Mouse (Mus musculus) cerebellum, adult (tissue): ENCODE measurements around the gene A430005L14Rik.
"Not testable (repeated sequence)": the region's sequence is repeated elsewhere in the genome, so short reads cannot be mapped to it uniquely, and the experiment has no call there.

ENCODE experiments used
- ATAC-seq: cut with Nextera tagmentation; 2 replicates; pipeline ENCODE4 v1.9.2; 2017; ENCODE audit warnings: mild to moderate bottlenecking, moderate library complexity, mixed read lengths; ENCODE audit not compliant: insufficient number of reproducible peaks, low FRiP score, low TSS enrichment

The A430005L14Rik gene

DNA sequence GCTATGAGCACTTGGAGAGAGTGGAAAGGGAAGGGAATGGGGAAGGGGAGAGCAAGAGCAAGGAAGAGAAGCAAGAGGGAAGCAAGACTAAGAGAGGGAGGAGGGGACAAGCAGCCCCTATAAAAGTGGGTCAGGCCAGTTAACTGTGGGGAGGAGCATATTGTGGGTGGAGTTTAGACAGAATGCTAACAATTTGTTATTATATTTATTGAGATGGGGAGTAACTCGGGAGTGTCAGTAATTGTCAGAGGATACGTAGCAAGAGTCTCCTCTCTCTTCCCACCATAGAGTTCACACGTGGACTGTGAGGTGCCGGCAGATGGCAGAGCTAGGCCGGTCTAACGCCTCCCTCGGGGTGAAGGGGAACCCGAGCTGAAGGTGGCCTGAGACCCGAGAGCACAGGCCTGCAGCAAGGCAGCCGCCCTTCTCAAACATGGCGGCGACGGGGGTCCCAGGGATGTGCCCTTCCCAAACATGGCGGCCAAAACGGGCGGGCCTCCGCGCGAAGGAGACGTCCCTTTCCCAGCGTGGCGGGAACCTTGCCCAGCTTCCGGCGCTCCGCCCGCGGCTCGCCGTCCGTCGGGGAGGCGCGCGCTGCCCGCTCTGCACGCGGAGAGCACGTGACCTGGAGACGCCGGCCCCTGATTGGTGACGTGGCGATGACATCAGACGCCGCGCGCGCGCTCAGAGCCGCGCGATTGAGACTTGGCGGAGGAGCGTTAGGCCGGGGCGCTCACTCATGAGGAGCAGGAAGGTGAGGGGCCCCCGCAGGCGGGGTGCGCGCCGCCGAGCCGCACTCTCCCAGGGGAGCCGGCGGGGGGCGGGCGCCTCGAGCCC, at the start of gene A430005L14Rik:
Gene A430005L14Rik (plus strand): TSS at position 669 of the 837 bp plus-strand sequence.
- ATAC-seq = peak; percentile 87

- ATAC-seq = no peak
These were observed 49.5 kb upstream of the A430005L14Rik start for GRCm38 (mm10) chr4:153907573-153907972.

DNA sequence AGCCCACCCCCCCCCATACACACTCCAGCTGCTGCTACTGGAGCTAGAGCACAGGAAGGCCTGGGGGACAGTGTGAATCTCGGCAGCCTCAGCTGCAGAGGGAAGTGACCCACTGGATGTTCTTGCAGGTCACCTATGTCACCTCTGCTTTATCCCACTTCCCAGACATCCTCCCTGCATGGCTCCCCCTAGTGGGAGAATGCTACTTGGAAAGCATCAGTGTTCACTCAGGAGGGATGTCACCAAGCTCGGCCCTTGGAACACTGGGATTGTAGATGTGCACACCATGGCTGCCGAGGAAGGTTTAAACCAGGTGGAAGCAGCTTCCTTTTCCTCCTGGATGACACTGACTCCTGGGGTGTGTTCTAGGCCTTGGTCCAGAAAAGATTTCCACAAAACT, 43.4 kb upstream of the A430005L14Rik start:
- no peak for ATAC-seq

DNA sequence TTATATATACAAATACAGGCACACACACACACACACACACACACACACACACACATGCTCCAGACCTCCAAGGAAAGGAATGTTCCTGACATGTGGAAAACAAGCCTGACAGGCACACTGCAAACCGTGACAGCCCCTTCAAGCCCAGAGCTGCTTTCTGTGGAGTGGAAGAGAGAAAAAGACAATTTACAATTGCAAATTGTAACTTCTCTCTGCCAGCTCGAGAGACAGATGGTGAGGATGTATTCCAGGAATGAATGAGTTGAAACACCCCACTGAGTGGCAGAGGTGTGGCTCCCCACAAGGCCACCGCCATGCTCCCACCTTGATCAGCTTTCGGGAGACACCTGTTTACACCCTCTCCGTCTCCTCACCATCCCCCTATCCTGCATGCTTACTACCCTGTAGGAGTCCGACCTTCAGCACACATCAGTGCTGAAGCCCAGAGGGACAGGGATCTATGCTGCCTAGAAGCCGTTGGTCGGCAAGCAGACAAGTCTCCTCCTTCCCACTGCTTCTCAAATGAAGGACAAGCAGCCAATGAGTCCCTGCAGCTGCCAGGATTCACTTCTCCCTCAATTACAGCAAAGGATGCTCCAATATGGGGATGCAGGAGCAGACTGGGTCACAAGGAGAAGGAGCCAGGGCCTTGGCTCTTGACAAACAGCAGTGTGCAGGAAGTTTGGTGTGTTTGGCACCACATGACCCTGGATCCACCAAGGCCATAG, 39.1 kb upstream of the A430005L14Rik start:
- ATAC-seq = no peak

DNA sequence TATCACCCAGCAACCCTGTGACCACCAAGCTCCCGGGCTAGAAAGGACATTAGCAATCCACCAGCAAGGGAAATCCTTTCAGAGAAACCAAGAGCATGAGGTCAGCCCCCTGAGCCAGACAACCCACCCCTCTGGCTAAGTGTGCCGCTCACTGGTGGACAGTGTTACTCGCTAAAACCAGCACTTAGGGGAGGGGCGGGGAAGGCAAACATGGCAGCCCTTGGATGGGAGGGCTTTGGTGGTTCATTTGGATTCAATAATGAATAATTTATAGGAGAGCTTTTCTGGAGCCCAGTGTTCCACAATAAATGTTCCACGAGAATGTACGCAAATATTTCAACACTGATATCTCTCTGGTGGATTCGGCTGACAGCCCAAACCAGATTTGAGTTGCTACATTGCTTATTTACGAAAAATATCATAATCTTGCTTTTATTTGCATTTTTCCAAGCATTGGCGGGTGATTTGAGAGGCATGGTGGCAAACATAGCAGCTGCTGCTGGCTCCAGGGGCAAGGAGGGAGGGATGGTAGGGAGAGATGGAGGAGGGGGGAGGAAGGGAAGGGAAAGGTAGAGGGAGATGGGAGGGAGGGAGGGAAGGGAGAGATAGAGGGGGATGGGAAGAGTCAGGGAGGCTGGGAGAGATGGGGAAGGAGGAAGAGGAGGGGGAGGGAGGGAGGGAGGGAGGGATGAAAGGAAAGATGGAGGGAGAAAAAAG, 36.4 kb upstream of the A430005L14Rik start:
- no peak for ATAC-seq

- ATAC-seq = not testable (repeated sequence)
These were observed 34.9 kb upstream of the A430005L14Rik start for GRCm38 (mm10) chr4:153922090-153922489.

DNA sequence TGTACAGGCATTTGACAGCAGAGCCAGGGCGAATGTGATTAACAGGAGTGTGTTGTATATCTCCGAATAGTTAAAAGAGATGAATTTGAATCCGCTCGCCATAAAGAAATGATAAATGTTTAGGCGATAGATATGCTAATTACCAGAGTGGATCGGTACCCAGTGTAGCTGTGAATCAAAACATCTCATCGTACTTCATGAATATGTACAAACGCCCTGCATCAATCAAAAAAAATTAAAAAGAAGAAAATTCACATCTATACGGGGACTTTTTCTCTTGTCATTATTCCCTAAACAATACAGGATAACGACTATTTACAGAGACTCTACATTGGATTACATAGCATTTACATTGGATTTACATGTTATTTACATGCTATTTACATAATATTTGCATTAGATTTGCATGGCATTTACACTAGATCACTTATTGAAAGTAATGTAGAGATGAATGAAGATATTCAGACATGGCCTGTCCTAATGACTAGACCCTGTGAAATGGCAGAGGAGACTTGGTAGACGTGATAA, 28.2 kb upstream of the A430005L14Rik start:
- no peak for ATAC-seq

GRCm38 (mm10) chr4:153929425-153929824, 27.6 kb upstream of the A430005L14Rik start:
- ATAC-seq = no peak

DNA sequence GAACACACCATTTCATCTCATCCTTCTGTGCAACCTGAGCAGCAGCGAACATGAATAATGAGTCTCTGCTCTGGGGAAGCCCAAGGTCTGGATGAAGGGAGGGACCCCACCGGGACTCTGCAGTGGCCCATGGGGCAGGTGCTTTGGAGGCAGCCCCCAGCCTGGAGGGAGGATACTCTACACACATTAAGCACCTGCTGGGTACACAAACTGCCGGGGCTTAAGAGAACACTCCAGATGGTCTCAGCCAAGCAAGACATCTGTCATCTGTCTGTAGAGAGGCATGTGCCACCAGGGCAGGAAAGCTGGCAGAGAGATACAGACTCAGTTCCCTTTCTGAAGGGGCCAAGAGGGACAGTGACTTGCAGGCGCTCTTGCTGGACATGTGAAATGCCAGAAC, 27.1 kb upstream of the A430005L14Rik start:
- no peak for ATAC-seq

GRCm38 (mm10) chr4:153943243-153943642, 13.8 kb upstream of the A430005L14Rik start:
- no peak for ATAC-seq

GRCm38 (mm10) chr4:153944261-153944660, 12.8 kb upstream of the A430005L14Rik start:
- ATAC-seq = no peak

DNA sequence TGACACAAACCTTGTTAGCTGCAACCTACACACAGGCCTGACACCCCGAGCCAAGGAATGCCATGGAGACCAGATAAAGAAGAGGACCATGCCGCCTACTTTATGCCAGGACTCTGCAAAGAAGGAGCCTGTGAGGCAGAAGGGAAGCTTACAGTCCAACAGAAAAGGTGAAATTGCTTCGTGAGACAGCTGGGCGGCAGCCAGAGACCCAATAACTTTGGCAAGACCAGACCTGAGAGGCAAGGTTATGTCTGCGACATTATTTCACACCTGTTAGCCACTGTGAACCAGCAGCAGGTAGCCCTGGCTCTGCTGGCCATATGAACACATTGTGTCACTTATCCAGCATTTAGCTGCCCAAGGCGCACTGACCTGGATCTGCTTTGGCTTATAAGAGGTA, 11.3 kb upstream of the A430005L14Rik start:
- no peak for ATAC-seq

GRCm38 (mm10) chr4:153950372-153950771, 6.7 kb upstream of the A430005L14Rik start:
- ATAC-seq = no peak

DNA sequence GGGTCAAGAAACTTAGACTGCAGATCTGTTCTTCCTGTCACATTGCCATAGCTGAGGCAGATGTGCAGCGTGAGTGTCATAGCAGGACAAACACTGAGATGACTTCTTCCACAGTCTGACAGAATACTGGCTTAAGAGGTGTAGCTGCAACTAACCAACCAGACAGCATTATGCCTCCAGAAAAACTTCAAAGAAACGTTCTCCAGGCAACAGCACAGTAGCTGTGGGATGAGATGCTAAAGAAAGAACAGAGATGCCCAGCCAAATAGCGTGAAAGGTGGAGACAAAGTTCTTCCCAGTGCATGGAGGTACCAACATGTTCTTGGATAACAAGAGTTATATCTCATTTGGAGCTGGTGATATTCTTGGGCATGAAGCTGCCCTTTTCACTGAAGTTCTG, 5.9 kb upstream of the A430005L14Rik start:
- no peak for ATAC-seq

DNA sequence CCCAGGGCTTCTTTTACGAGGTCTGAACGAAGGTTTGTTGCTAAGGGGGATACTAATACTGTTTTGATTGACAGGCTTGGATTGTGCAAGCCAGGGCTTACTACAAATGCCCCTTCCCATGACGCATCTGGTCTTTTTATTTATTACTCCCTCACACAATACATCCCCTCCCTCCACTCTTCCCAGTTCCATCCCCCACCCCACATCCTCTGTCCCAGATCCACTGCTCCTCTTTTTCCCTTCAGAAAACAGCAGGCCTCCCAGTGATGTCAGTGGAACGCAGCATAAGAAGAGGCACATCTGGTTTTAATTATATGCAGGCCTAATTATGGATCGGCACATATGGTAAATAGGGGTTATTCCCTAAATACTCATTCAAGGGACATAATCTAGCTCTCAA, 5.3 kb upstream of the A430005L14Rik start:
- ATAC-seq = no peak

- ATAC-seq = no peak
These were observed 1.4 kb upstream of the A430005L14Rik start for GRCm38 (mm10) chr4:153955651-153956050.

GRCm38 (mm10) chr4:153957444-153958250, 610 bp downstream of the A430005L14Rik start:
- peak; percentile 51 for ATAC-seq

- ATAC-seq = no peak
These were observed 5.6 kb downstream of the A430005L14Rik start for GRCm38 (mm10) chr4:153962631-153963030.

DNA sequence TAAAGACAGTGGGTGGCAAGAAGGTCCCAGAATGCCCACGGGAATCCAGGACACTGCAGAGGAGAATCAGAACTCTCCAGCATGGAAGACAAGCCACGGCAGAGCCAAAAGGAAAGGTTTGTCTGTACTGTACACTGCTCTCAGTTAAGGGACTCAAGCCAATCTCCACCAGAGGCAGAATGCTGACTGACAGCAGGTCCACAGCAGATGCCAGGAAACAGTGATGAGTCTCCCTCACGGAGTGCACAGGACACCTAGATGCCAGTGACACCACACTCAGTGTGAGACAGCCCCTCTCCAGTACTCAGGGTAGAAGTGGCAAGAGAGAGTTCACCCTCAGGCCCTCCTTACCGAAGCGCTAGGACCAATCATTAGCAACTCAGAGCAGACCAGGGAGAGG, 9.6 kb downstream of the A430005L14Rik start:
- no peak for ATAC-seq

DNA sequence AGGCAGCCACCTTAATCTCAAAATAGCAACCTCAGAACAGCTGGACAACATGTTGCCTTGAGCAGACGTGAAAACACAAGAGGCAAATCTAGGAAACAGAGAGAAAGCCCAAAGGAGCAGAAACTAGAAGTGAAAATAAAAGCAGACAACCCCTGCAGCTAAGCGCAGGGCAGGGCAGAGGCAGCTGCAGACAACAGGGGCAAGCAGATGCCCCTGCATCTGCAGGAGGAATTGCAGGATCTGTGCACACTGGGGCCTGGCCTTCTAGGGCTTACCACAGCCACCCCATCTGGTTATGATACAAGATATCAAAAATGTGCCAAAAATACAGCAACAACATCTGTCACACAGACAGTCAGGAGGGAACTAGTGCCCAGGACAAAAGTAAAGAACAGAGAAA, 10.5 kb downstream of the A430005L14Rik start:
- no peak for ATAC-seq
